Mouse (Mus musculus): Measurements from ENCODE around the gene Cd22. TPM values are rescaled to one million over a fixed set of nuclear protein-coding genes. Genes with fewer than 3 reads are reported as not detected.
A peak's percentile ranks its signal among the peaks of the same experiment; 100 is the strongest.
"Not testable (repeated sequence)": the region's sequence is repeated elsewhere in the genome, so short reads cannot be mapped to it uniquely, and the experiment has no call there.

Cd22 gene
- polyA plus RNA-seq (2017; shearing (Covaris generic)), result 1 to 10 TPM; 4.5 to 9.3 TPM

- ATAC-seq, result no peak
Measured at GRCm38 (mm10) chr7:30880176-30880575, at the start of gene Cd22. TSS of gene Cd22 (minus strand) at chr7:30880342.

GRCm38 (mm10) chr7:30924581-30924980 is 44.4 kb upstream of the Cd22 start, which contains the start of gene Hamp2:
TSS of gene Hamp2 (minus strand) at chr7:30924681.
- ATAC-seq, result not testable (repeated sequence)

- ATAC-seq, result no peak
Measured at GRCm38 (mm10) chr7:30924071-30924470, 43.9 kb upstream of the Cd22 start.

- not testable (repeated sequence) for ATAC-seq
Measured at GRCm38 (mm10) chr7:30922490-30922889, 42.3 kb upstream of the Cd22 start.

GRCm38 (mm10) chr7:30920217-30920616 is 40.1 kb upstream of the Cd22 start:
- ATAC-seq, result no peak

GRCm38 (mm10) chr7:30917219-30917618 is 37.1 kb upstream of the Cd22 start:
- ATAC-seq, result no peak

- no peak for ATAC-seq
Measured at GRCm38 (mm10) chr7:30916713-30917112, 36.6 kb upstream of the Cd22 start.

GRCm38 (mm10) chr7:30914732-30915131 is 34.6 kb upstream of the Cd22 start, which contains the start of gene Mag:
TSS of gene Mag (minus strand) at chr7:30914873.
- no peak for ATAC-seq

GRCm38 (mm10) chr7:30909773-30910172 is 29.6 kb upstream of the Cd22 start:
- ATAC-seq, result no peak

GRCm38 (mm10) chr7:30908992-30909431 is 28.9 kb upstream of the Cd22 start:
- ATAC-seq, result no peak

GRCm38 (mm10) chr7:30908277-30908991 is 28.3 kb upstream of the Cd22 start:
- ATAC-seq, result no peak

GRCm38 (mm10) chr7:30904042-30904441 is 23.9 kb upstream of the Cd22 start:
- ATAC-seq, result no peak

- ATAC-seq, result no peak
Measured at GRCm38 (mm10) chr7:30895217-30895616, 15.1 kb upstream of the Cd22 start.

- no peak for ATAC-seq
Measured at GRCm38 (mm10) chr7:30892515-30892914, 12.4 kb upstream of the Cd22 start.

GRCm38 (mm10) chr7:30891746-30892145 is 11.6 kb upstream of the Cd22 start:
- ATAC-seq, result no peak

GRCm38 (mm10) chr7:30890681-30891080 is 10.5 kb upstream of the Cd22 start:
- ATAC-seq, result peak; percentile 20

GRCm38 (mm10) chr7:30888786-30889185 is 8.6 kb upstream of the Cd22 start:
- ATAC-seq, result no peak

GRCm38 (mm10) chr7:30887568-30888188 is 7.5 kb upstream of the Cd22 start:
- ATAC-seq, result peak; percentile 85

- no peak for ATAC-seq
Measured at GRCm38 (mm10) chr7:30886852-30887251, 6.7 kb upstream of the Cd22 start.

- no peak for ATAC-seq
Measured at GRCm38 (mm10) chr7:30884047-30884446, 3.9 kb upstream of the Cd22 start.

GRCm38 (mm10) chr7:30881367-30881766 is 1.2 kb upstream of the Cd22 start:
- ATAC-seq, result no peak

- ATAC-seq, result no peak
Measured at GRCm38 (mm10) chr7:30878950-30879349, 1.2 kb downstream of the Cd22 start.

GRCm38 (mm10) chr7:30873083-30873482 is 7.1 kb downstream of the Cd22 start:
- ATAC-seq, result peak; percentile 43

GRCm38 (mm10) chr7:30863386-30863785 is 16.8 kb downstream of the Cd22 start:
- no peak for ATAC-seq

Measured in activated CD4-positive, CD25-positive, alpha-beta regulatory T cell, adult 4 months (primary cell).